Mouse (Mus musculus) intestine, postnatal 0 days (tissue): ENCODE results near the gene Trpd52l3. TPM values are rescaled to one million over a fixed set of nuclear protein-coding genes. Genes with fewer than 3 reads are reported as not detected.

Experiments used
- ATAC-seq: fragments of 200-750 bp; cut with Nextera tagmentation; 2 replicates; pipeline ENCODE4 v1.8.0; 2017; ENCODE audit warnings: mild to moderate bottlenecking, moderate TSS enrichment, moderate library complexity
- H3K27ac ChIP-seq: fragments of 300-500 bp; sonication (generic); 2 replicates; pipeline ENCODE4 v1.5.1; 2014; ENCODE audit warnings: mild to moderate bottlenecking, low read depth, low read length, moderate library complexity
- H3K27me3 ChIP-seq: fragments of 300-500 bp; sonication (generic); replicated peaks from 2 replicates; pipeline ENCODE4 v1.6.1; 2014; ENCODE audit warnings: low read length, mixed read lengths; ENCODE audit not compliant: control insufficient read depth, insufficient read depth
- H3K36me3 ChIP-seq: fragments of 300-500 bp; sonication (generic); 2 replicates; pipeline ENCODE4 v1.6.1; 2014; ENCODE audit warnings: mild to moderate bottlenecking, moderate library complexity; ENCODE audit not compliant: control insufficient read depth, insufficient read depth
- H3K4me1 ChIP-seq: fragments of 300-500 bp; sonication (generic); replicated peaks from 2 replicates; pipeline ENCODE4 v1.6.1; 2014; ENCODE audit warnings: antibody characterized with exemption, low read length, mixed read lengths; ENCODE audit not compliant: control insufficient read depth, insufficient read depth
- H3K4me2 ChIP-seq: fragments of 300-500 bp; sonication (generic); replicated peaks from 2 replicates; pipeline ENCODE4 v1.6.1; 2014; ENCODE audit warnings: low read depth, mild to moderate bottlenecking, moderate library complexity
- H3K4me3 ChIP-seq: fragments of 300-500 bp; sonication (generic); 2 replicates; pipeline ENCODE4 v1.5.1; 2014; ENCODE audit warnings: low read depth, low read length
- H3K9ac ChIP-seq: fragments of 300-500 bp; sonication (generic); 2 replicates; pipeline ENCODE4 v1.6.1; 2014; ENCODE audit warnings: mild to moderate bottlenecking, low read depth, low read length
- H3K9me3 ChIP-seq: fragments of 300-500 bp; sonication (generic); 2 replicates; pipeline ENCODE4 v1.6.1; 2016; ENCODE audit warnings: mixed run types; ENCODE audit not compliant: control insufficient read depth
- CTCF ChIP-seq: sonication (generic); IDR thresholded peaks from 2 replicates; pipeline ENCODE4 v1.5.1; 2016; ENCODE audit warnings: low read depth, mild to moderate bottlenecking, control low read depth, antibody characterized with exemption, moderate library complexity
- WGBS: fragments of 180-500 bp; shearing (Covaris S2); extraction: QIAGEN DNeasy Blood & Tissue Kit; methylation state at CpG from one replicate; pipeline ENCODE4 v1.1.7; 2014; 5-methylcytosine and 5-hydroxymethylcytosine counted together
- polyA plus RNA-seq: library from polyadenylated mRNA; unstranded; fragments of >200 nt; fragmentation: Nextera tagmentation; extraction: Ambion mirVana; gene quantifications from 2 replicates; pipeline ENCODE4 v1.2.1, GENCODE M21; 2015

Gene Trpd52l3
- polyA plus RNA-seq, 1 experiment from 2014 or later: not detected

DNA sequence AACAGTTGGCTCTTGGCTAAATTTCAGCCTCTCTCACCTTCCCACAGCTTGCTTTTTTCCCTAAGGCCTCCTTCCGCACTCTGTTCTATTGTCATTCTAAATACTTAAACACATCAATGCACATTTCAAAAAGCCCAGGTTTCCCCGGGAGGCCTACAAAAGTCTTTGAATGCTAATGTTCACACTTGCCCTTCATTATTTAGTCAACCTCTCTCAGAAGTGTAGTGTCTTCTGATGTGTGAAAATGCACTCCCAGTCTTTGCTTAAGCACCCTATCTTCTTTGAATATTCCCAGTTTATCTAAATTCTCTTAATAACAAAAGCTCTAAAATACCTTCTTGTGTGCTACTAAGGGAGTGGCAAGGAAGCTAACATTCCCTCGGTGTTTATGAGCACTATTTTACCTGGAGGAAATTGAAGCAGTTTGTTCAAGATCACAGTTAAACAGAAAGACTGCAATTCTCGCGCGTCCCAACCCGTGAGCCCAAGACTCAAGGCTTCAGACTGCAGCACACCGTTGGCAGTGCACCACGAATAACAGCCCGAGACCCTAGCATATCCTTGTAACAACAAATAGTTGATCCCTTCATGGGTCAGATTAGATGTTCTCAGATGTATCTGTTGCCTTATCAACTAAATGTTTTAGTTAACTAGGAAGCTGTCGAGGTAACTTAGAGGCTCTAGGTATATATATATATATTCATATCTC lies 25.6 kb downstream of the Trpd52l3 start:
- no peak overlapping the region for H3K9ac ChIP-seq
- H3K9me3 ChIP-seq: no peaks in the 10 kb centered on the region
- no peak overlapping the region for H3K4me2 ChIP-seq
- peaks cover 13% of the 10 kb centered on the region; the same call in 1 of the 2 replicates for H3K4me1 ChIP-seq
- WGBS: 65% methylated on average over 11 of the region's 11 CpGs
- ATAC-seq: no peak
- no peaks in the 10 kb centered on the region for H3K36me3 ChIP-seq
- no peaks in the 10 kb centered on the region for H3K27me3 ChIP-seq
- H3K4me3 ChIP-seq: no peak overlapping the region
- no peak for TF ChIP-seq CTCF
- H3K27ac ChIP-seq: no peak overlapping the region

DNA sequence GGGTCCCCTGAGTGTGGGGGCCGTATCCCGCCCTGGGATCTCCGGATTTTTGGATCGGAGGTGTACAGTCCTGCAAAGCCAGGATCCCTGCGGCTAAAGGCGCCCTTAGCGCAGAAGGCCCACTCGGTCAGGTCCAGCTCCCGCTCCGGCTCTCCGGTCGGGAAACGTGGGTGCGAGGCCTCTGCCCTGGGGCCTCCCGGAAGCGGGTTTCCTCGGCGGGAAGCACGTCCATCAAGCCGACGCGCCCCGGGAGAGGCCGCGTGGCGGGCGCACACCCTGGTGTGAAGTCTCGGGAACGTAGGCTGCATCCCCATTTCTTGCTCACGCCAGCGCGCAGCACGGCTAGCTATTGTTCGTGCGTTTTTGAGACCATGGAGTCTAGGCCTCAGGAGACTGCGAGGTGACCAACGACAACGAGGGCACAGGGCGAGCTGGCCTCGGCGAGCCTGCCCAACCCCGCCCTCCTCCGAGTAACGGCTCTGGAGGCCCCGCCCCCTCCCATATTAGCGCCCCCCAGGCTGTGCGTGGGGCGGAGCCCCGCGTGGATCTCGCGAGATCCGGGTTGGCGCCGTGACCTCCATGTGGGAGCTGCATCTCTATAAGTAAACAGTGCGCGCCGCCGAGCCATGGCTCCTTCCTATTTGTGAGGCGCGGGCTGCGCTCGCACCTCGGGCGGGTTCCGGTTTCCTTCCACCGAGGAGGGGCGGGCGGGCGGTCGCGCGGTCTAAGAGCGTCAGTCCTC lies 26.5 kb downstream of the Trpd52l3 start, which contains the start of gene Uhrf2:
Gene Uhrf2, plus strand, starts transcription at position 620 of the 742 bp plus-strand sequence.
- Histone ChIP-seq H3K27ac (peak within 1 kb of the TSS; percentile 92), H3K36me3 (no peaks in the 10 kb centered on the region), H3K9me3 (no peaks in the 10 kb centered on the region), H3K4me1 (peaks cover 13% of the 10 kb centered on the region; the same call in 1 of the 2 replicates), H3K4me2 (peak within 1 kb of the TSS; percentile 80), H3K4me3 (peak within 1 kb of the TSS; percentile 96), H3K9ac (peak within 1 kb of the TSS; percentile 97), H3K27me3 (no peaks in the 10 kb centered on the region)
- TF ChIP-seq CTCF: no peak
- WGBS: 4% methylated on average over 64 of the region's 74 CpGs
- ATAC-seq: peak; percentile 96

DNA sequence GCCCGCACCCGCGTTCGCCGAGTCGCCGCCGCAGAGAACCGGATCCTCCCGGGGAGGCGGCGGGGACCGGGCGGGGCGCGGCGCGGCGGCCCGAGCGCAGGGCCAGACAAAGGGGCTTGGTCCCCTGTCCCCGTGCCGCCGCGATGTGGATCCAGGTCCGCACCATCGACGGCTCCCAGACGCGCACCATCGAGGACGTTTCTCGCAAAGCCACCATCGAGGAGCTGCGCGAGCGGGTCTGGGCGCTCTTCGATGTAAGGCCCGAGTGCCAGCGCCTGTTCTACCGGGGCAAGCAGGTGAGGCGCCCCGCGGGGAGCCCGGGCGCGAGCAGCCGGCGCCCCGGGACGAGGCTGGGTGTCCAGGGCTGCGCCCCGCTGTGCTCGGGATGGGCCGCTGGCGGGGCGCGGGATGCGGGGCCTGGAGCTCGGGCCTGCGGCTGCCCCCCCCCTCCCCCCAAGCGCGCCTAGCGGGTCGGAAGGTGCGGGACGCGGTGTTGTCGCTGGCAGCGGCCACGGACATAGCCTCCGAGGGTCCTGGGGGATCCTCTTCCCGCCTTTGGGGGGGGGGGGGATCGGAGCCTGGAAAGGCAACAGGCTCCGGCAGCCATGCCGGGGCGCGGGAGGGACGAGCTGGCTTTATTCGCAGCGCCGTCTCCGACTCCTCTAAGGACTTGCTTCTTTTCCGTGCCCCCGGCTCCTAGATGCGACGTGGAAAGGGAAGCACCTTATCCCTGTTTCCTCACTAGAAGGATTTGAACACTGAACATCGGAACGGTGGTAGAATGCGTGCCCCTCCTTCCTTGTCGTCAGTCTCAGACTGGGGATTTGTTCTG lies 27.3 kb downstream of the Trpd52l3 start:
- TF ChIP-seq CTCF: no peak
- Histone ChIP-seq H3K9me3 (no peaks in the 10 kb centered on the region), H3K27ac (peak overlapping the region; percentile 92), H3K36me3 (no peaks in the 10 kb centered on the region), H3K4me3 (peak overlapping the region; percentile 96), H3K4me1 (peaks cover 13% of the 10 kb centered on the region; the same call in 1 of the 2 replicates), H3K27me3 (no peaks in the 10 kb centered on the region), H3K9ac (peak overlapping the region; percentile 97), H3K4me2 (peak overlapping the region; percentile 80)
- peak; percentile 51 for ATAC-seq
- WGBS: under 1% methylated on average over 72 of the region's 92 CpGs

DNA sequence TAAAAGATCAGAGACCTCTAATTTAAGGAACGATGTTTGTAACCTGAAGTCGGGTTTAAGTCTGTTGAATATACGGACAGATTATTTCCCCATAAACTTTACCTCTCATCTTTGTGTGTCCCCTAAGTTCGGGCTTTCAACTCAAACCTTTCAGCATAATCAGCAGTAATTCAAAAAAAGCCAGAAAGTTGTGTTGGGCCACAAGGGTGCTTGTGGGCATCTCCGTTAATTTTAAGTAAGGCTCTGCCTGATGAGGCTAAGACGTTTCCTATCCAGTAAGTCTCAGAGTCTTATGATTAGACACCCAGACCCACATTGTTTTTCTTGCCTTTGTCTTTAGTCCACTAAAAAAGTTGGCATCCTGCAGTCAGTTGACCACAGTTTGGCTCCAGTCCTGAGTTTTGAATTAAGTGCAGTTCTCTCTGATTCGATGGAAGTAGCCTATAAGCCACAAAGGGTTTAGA lies 27.9 kb downstream of the Trpd52l3 start:
- WGBS: 2% methylated on average over 7 of the region's 7 CpGs
- peak overlapping the region; percentile 96 for H3K4me3 ChIP-seq
- peak overlapping the region; percentile 80 for H3K4me2 ChIP-seq
- no peaks in the 10 kb centered on the region for H3K9me3 ChIP-seq
- H3K27ac ChIP-seq: peak overlapping the region; percentile 92
- peak overlapping the region; percentile 97 for H3K9ac ChIP-seq
- ATAC-seq: no peak
- no peaks in the 10 kb centered on the region for H3K27me3 ChIP-seq
- no peaks in the 10 kb centered on the region for H3K36me3 ChIP-seq
- no peak for TF ChIP-seq CTCF
- peaks cover 13% of the 10 kb centered on the region; the same call in 1 of the 2 replicates for H3K4me1 ChIP-seq

DNA sequence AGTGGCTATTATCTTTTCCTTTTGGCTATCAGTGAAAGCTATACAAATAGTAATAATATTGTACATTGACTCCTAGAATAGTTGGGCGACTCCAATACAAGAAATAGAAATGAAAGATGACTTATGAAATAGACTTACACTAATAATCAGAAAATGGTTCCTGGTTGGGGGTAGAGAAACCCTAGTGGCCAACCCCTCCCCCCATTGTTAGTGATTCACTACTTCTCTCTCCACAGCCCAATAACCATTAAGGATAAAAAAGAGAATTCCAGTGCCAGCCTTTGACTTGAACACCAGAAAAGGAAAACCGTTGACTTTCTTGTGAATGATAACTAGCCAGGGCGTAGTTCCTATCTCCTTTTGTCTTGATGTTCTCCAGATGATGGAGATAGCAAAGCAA lies 28.6 kb downstream of the Trpd52l3 start:
- peak overlapping the region; percentile 96; the same call in 1 of the 2 replicates for H3K4me3 ChIP-seq
- TF ChIP-seq CTCF: no peak
- no peaks in the 10 kb centered on the region for H3K36me3 ChIP-seq
- peak overlapping the region; percentile 80 for H3K4me2 ChIP-seq
- H3K27me3 ChIP-seq: no peaks in the 10 kb centered on the region
- ATAC-seq: no peak
- H3K4me1 ChIP-seq: peaks cover 13% of the 10 kb centered on the region; the same call in 1 of the 2 replicates
- no peak overlapping the region for H3K9ac ChIP-seq
- 44% methylated on average over 3 of the region's 3 CpGs for WGBS
- no peak overlapping the region for H3K27ac ChIP-seq
- no peaks in the 10 kb centered on the region for H3K9me3 ChIP-seq
